Mouse (Mus musculus): ENCODE results near the gene Galnt16.

DNA sequence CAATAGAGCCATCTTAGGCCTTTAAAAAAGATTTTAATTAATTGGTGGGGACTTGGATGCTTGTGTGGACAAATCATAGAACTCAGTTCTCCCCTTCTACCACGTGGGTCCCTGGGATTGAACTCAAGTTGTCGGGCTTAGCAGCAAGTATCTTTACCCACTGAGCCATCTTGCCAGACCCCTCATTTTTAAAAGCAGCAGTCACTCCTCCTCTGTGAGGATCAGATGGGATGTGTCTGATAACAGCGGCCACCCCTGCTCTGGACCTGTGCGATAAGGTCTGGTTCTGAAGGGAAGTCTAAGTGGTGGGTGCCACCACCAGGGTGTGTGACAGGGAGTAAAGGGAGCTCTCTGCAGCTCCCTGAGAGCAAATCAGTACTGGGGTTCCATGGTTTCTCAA is 77.5 kb downstream of the Galnt16 start:
- TF ChIP-seq POLR2A (IDR thresholded peaks at IDR 0.05; ENCODE audit: low read depth, low read length) (no peak), CTCF (IDR thresholded peaks at IDR 0.05; ENCODE audit: extremely low read depth, insufficient read depth, insufficient read length, insufficient replicate concordance) (no peak)

Measured in spleen, adult 2 months (tissue).